Mouse (Mus musculus): Measurements from ENCODE around the gene Smad6. TPM values are rescaled to one million over a fixed set of nuclear protein-coding genes. Genes with fewer than 3 reads are reported as not detected.

Smad6 gene
- total and polyA plus RNA-seq, 2 experiments from 2014 or later: 1.7 to 11.9 TPM

- H3K9ac ChIP-seq (replicated peaks; ENCODE audit: low read length): peak overlapping the region; percentile 35; the same call in 1 of the 2 replicates
- DNase-seq (ENCODE audit: low spot score): peak; percentile 30
Observed at GRCm38 (mm10) chr9:63927340-63928049, 94.4 kb downstream of the Smad6 start.

DNA sequence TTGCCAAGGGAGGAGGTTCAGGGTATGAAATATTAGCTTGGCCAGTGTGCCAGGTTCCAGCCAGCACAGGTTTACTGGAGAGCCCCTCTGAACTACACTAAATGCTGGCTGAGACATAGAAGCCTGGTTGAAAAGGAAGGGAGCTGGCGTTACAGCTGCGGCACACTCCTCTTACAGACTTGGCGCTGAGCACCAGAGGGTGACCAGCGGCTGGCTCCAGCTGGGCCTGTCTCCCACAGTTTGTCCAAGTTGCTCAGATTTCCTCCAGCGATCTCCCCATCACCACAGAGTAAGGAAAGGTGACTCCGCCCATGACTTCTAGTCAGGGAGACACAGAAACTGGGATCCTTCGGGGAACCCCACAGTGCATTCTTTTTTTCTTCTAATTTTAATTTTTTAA lies 95.5 kb downstream of the Smad6 start:
- TF ChIP-seq CTCF (IDR thresholded peaks at IDR 0.05; ENCODE audit: low read depth): no peak
- 79% methylated on average over 7 of the region's 7 CpGs for WGBS
- H3K27ac ChIP-seq: no peak overlapping the region

More at GRCm38 (mm10) chr9:63927340-63928049, 94.4 kb downstream of the Smad6 start:
- no peaks in the 10 kb centered on the region for H3K36me3 ChIP-seq (ENCODE audit: insufficient read depth, low read length)
- peak overlapping the region; percentile 51 for H3K4me2 ChIP-seq (ENCODE audit: low read depth, low read length)
- H3K27ac ChIP-seq: no peak overlapping the region
- H3K4me1 ChIP-seq (ENCODE audit: insufficient read depth, low read length): peaks cover 8% of the 10 kb centered on the region
- no peaks in the 10 kb centered on the region for H3K27me3 ChIP-seq (ENCODE audit: insufficient read depth, low read length)
- H3K9me3 ChIP-seq (ENCODE audit: low read length): no peaks in the 10 kb centered on the region
- TF ChIP-seq CTCF (IDR thresholded peaks at IDR 0.05; ENCODE audit: low read depth): no peak
- 5% methylated on average over 34 of the region's 34 CpGs for WGBS
- H3K4me3 ChIP-seq (ENCODE audit: low read length): peak overlapping the region; percentile 19; the same call in 1 of the 2 replicates
- ATAC-seq: 0 out of 2 replicates have a peak, but pooled peaks have one; percentile 43

GRCm38 (mm10) chr9:63923190-63923717 lies 98.6 kb downstream of the Smad6 start:
- 43% methylated on average over 9 of the region's 9 CpGs for WGBS
- DNase-seq (ENCODE audit: low spot score) (peak; percentile 41), ATAC-seq (no peak)

More for the DNA sequence above, 95.5 kb downstream of the Smad6 start:
- no peaks in the 10 kb centered on the region for H3K36me3 ChIP-seq (ENCODE audit: insufficient read depth, low read length)
- no peaks in the 10 kb centered on the region for H3K27me3 ChIP-seq (ENCODE audit: insufficient read depth, low read length)
- peaks cover 8% of the 10 kb centered on the region for H3K4me1 ChIP-seq (ENCODE audit: insufficient read depth, low read length)
- no peaks in the 10 kb centered on the region for H3K9me3 ChIP-seq (ENCODE audit: low read length)
- ATAC-seq (no peak), DNase-seq (ENCODE audit: low spot score) (no peak)
- no peak overlapping the region for H3K4me2 ChIP-seq (ENCODE audit: low read depth, low read length)
- H3K9ac ChIP-seq (replicated peaks; ENCODE audit: low read length): no peak overlapping the region
- no peak overlapping the region for H3K4me3 ChIP-seq (ENCODE audit: low read length)

GRCm38 (mm10) chr9:63919708-63920107 lies 102.2 kb downstream of the Smad6 start:
- Histone ChIP-seq H3K9ac (replicated peaks; ENCODE audit: low read length) (no peak overlapping the region), H3K36me3 (ENCODE audit: insufficient read depth, low read length) (no peaks in the 10 kb centered on the region), H3K4me2 (ENCODE audit: low read depth, low read length) (no peak overlapping the region), H3K27me3 (ENCODE audit: insufficient read depth, low read length) (no peaks in the 10 kb centered on the region), H3K27ac (no peak overlapping the region), H3K4me1 (ENCODE audit: insufficient read depth, low read length) (no peaks in the 10 kb centered on the region; the same call in 1 of the 2 replicates), H3K4me3 (ENCODE audit: low read length) (no peak overlapping the region), H3K9me3 (ENCODE audit: low read length) (no peaks in the 10 kb centered on the region)
- no peak for TF ChIP-seq CTCF (IDR thresholded peaks at IDR 0.05; ENCODE audit: low read depth)
- WGBS: 91% methylated on average over 3 of the region's 3 CpGs
- ATAC-seq (no peak), DNase-seq (ENCODE audit: low spot score) (no peak)

More at GRCm38 (mm10) chr9:63923190-63923717, 98.6 kb downstream of the Smad6 start:
- no peak overlapping the region for H3K9ac ChIP-seq (replicated peaks; ENCODE audit: low read length)
- no peaks in the 10 kb centered on the region for H3K9me3 ChIP-seq (ENCODE audit: low read length)
- H3K36me3 ChIP-seq (ENCODE audit: insufficient read depth, low read length): no peaks in the 10 kb centered on the region
- peaks cover 8% of the 10 kb centered on the region for H3K4me1 ChIP-seq (ENCODE audit: insufficient read depth, low read length)
- H3K27me3 ChIP-seq (ENCODE audit: insufficient read depth, low read length): no peaks in the 10 kb centered on the region
- no peak overlapping the region for H3K4me2 ChIP-seq (ENCODE audit: low read depth, low read length)
- no peak overlapping the region for H3K27ac ChIP-seq
- no peak for TF ChIP-seq CTCF (IDR thresholded peaks at IDR 0.05; ENCODE audit: low read depth)
- no peak overlapping the region for H3K4me3 ChIP-seq (ENCODE audit: low read length)

DNA sequence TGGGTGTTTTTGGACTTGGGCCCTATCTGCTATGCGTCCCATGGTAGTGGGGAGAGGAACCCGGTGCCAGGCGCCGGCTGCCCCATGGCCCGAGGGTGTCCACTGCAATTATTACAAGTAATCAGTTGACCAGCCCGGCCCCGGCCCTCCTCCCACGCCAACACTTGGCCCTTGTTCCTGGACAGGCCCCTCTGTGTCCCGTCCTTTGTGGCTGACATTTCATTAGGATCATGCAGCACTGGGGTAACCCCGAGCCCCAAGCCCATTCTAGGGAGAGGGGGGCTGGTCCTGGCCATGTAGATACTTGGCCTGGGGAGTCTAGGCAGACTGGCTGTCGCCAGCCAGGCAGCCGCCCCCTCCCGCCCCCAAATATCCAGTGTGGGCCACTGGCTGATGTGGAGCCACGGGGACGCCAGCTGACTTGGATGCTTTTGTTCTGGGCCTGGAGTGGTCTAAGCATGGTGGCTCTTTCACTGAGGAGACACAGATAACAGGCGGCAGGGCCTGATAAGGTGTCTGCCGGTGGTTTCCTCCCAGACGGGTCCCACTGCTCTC lies 102.8 kb downstream of the Smad6 start:
- Histone ChIP-seq H3K27ac (no peak overlapping the region), H3K27me3 (ENCODE audit: insufficient read depth, low read length) (no peaks in the 10 kb centered on the region), H3K4me1 (ENCODE audit: insufficient read depth, low read length) (no peaks in the 10 kb centered on the region; the same call in 1 of the 2 replicates), H3K36me3 (ENCODE audit: insufficient read depth, low read length) (no peaks in the 10 kb centered on the region), H3K4me3 (ENCODE audit: low read length) (no peak overlapping the region), H3K4me2 (ENCODE audit: low read depth, low read length) (no peak overlapping the region), H3K9ac (replicated peaks; ENCODE audit: low read length) (no peak overlapping the region), H3K9me3 (ENCODE audit: low read length) (no peaks in the 10 kb centered on the region)
- TF ChIP-seq CTCF (IDR thresholded peaks at IDR 0.05; ENCODE audit: low read depth): no peak
- WGBS: 70% methylated on average over 18 of the region's 18 CpGs
- DNase-seq (ENCODE audit: low spot score) (no peak), ATAC-seq (peak; percentile 55; the same call in 1 of the 2 replicates)

DNA sequence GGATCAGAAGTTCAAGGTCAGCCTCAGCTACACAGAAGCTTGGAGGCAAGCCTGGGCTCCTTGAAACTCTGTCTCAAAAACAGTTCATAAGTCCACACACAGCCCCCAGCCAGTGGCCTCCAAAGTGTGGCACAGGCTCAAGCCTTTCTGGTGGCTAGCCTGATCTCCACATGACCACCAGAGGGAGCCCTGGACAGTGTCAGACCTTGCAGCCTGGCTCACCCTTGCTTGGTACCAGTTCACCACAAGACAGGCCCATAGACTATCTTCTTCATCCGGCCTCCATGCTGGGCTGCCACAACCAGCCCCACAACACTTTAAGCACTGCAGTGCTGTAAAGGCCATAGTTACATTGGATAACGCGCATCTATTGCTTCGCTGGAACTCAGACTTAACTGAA lies 103.6 kb downstream of the Smad6 start:
- TF ChIP-seq CTCF (IDR thresholded peaks at IDR 0.05; ENCODE audit: low read depth): peak; percentile 88
- H3K4me1 ChIP-seq (ENCODE audit: insufficient read depth, low read length): no peaks in the 10 kb centered on the region; the same call in 1 of the 2 replicates
- 74% methylated on average over 4 of the region's 4 CpGs for WGBS
- no peak overlapping the region for H3K4me2 ChIP-seq (ENCODE audit: low read depth, low read length)
- no peaks in the 10 kb centered on the region for H3K9me3 ChIP-seq (ENCODE audit: low read length)
- peak; percentile 78 for DNase-seq (ENCODE audit: low spot score)
- peak; percentile 53; the same call in 1 of the 2 replicates for ATAC-seq
- H3K27ac ChIP-seq: no peak overlapping the region
- no peak overlapping the region for H3K4me3 ChIP-seq (ENCODE audit: low read length)
- H3K27me3 ChIP-seq (ENCODE audit: insufficient read depth, low read length): no peaks in the 10 kb centered on the region
- no peaks in the 10 kb centered on the region for H3K36me3 ChIP-seq (ENCODE audit: insufficient read depth, low read length)
- H3K9ac ChIP-seq (replicated peaks; ENCODE audit: low read length): no peak overlapping the region
